In genomic region chr10:12722111-12722510, GRCm38 (mm10) we compare ENCODE assay signal across 19 mouse cellular contexts.
DNase-seq lines count a peak whose midpoint lies in the region; ATAC-seq lines count a peak whose summit lies in the region.
"Had no signal": no experiment of that assay in that cellular context is flagged by ENCODE, and none has a peak within 500 bp of the region (broad histone marks: within the 10 kb centered on the region; RNA-seq: fewer than 3 reads in every experiment).

No protein-coding gene starts in this region.

- H3K9ac ChIP-seq in hindbrain, embryonic 12.5 days = no peak overlapping the region
- no peak overlapping the region for H3K9ac ChIP-seq in hindbrain, embryonic 16.5 days (ENCODE audit: low read depth, low read length)
- H3K9ac ChIP-seq: forebrain, embryonic 13.5 days; forebrain, postnatal 0 days had no signal

- no peak overlapping the region for H3K4me3 ChIP-seq in heart, embryonic 10.5 days
- no peak overlapping the region for H3K4me3 ChIP-seq in hindbrain, embryonic 12.5 days
- H3K4me3 ChIP-seq in hindbrain, embryonic 16.5 days (ENCODE audit: low read length) = no peak overlapping the region
- H3K4me3 ChIP-seq: embryonic facial prominence, embryonic 10.5 days; forebrain, embryonic 13.5 days had no signal

- no peak for DNase-seq in heart, embryonic 10.5 days (ENCODE audit: low spot score)
- DNase-seq in heart, postnatal 25 days (ENCODE audit: low spot score) = no peak
- peak; percentile 47 for DNase-seq in kidney, adult 9 months
- DNase-seq in kidney, postnatal 10 days = peak; percentile 27
- DNase-seq in layer of hippocampus, postnatal 14 days (ENCODE audit: low spot score in 2 of 2) = no peak
- no peak for DNase-seq in left cerebral cortex, adult 18-20 months (ENCODE audit: low spot score in 2 of 2)
- DNase-seq: adrenal gland, postnatal 14 days; cerebellum, adult 18-20 months; cerebellum, adult 9-11 months; cerebellum, postnatal 36 days; forebrain, postnatal 0 days; gastrocnemius, postnatal 14 days; heart, postnatal 36 days had no signal

- H3K4me1 ChIP-seq in heart, embryonic 10.5 days = peaks cover 53% of the 10 kb centered on the region
- H3K4me1 ChIP-seq in hindbrain, embryonic 12.5 days = peaks cover 19% of the 10 kb centered on the region
- peaks cover 8% of the 10 kb centered on the region; the same call in 1 of the 2 replicates for H3K4me1 ChIP-seq in hindbrain, embryonic 16.5 days (ENCODE audit: control insufficient read depth, insufficient read depth, low read depth, low read length)

- H3K27me3 ChIP-seq in heart, embryonic 10.5 days (ENCODE audit: insufficient read depth, poor library complexity, severe bottlenecking) = no peaks in the 10 kb centered on the region
- no peaks in the 10 kb centered on the region for H3K27me3 ChIP-seq in hindbrain, embryonic 12.5 days
- no peaks in the 10 kb centered on the region for H3K27me3 ChIP-seq in hindbrain, embryonic 16.5 days (replicated peaks; ENCODE audit: control insufficient read depth, insufficient read depth, low read length)
- H3K27me3 ChIP-seq: forebrain, embryonic 13.5 days had no signal

- peaks cover 38% of the 10 kb centered on the region for H3K36me3 ChIP-seq in heart, embryonic 10.5 days
- 0 out of 2 replicates have a peak, but pooled peaks cover 4% of the 10 kb centered on the region for H3K36me3 ChIP-seq in hindbrain, embryonic 12.5 days
- H3K36me3 ChIP-seq in hindbrain, embryonic 16.5 days (ENCODE audit: control insufficient read depth, insufficient read depth, low read length) = no peaks in the 10 kb centered on the region

- 81% methylated on average over 2 of the region's 2 CpGs for WGBS in heart, embryonic 10.5 days
- 83% methylated on average over 2 of the region's 2 CpGs for WGBS in hindbrain, embryonic 12.5 days
- WGBS in hindbrain, embryonic 16.5 days = 92% methylated on average over 2 of the region's 2 CpGs

- no peaks in the 10 kb centered on the region for H3K9me3 ChIP-seq in heart, embryonic 10.5 days
- no peaks in the 10 kb centered on the region for H3K9me3 ChIP-seq in hindbrain, embryonic 12.5 days (replicated peaks)
- H3K9me3 ChIP-seq in hindbrain, embryonic 16.5 days (ENCODE audit: control insufficient read depth, low read length) = no peaks in the 10 kb centered on the region
- H3K9me3 ChIP-seq: embryonic facial prominence, embryonic 10.5 days; forebrain, embryonic 13.5 days had no signal

- H3K4me2 ChIP-seq in hindbrain, embryonic 12.5 days (replicated peaks) = no peak overlapping the region
- no peak overlapping the region for H3K4me2 ChIP-seq in hindbrain, embryonic 16.5 days (ENCODE audit: low read length)
- H3K4me2 ChIP-seq: forebrain, embryonic 13.5 days had no signal

- no peak for ATAC-seq in hindbrain, embryonic 12.5 days (ENCODE audit: low FRiP score)
- no peak for ATAC-seq in hindbrain, embryonic 16.5 days
- ATAC-seq: activated CD4-positive, CD25-positive, alpha-beta regulatory T cell, adult 4 months; forebrain, embryonic 13.5 days; forebrain, postnatal 0 days; hindbrain, postnatal 0 days had no signal

- H3K27ac ChIP-seq in heart, embryonic 10.5 days = peak overlapping the region; percentile 12; the same call in 1 of the 2 replicates
- H3K27ac ChIP-seq in hindbrain, embryonic 12.5 days = peak overlapping the region; percentile 18; the same call in 1 of the 2 replicates
- H3K27ac ChIP-seq in hindbrain, embryonic 16.5 days (ENCODE audit: low read depth, low read length) = no peak overlapping the region
- H3K27ac ChIP-seq: embryonic facial prominence, embryonic 10.5 days; forebrain, embryonic 13.5 days; hindbrain, postnatal 0 days had no signal

- intact Hi-C loops in heart, postnatal 25 days (cut with DNase I) = no loop called here

Comparison
In these comparisons a context has a peak if more than half of its experiments do, and no peak if none do; other contexts are left out.
1. DNase-seq: peak in kidney, adult 9 months (single experiment) and kidney, postnatal 10 days (single experiment); none in heart, embryonic 10.5 days (single experiment), heart, postnatal 25 days (single experiment), layer of hippocampus, postnatal 14 days (0 of 2) and left cerebral cortex, adult 18-20 months (0 of 2).